Mouse (Mus musculus) lung, embryonic 14.5 days (tissue): ENCODE data around the gene Fam129b. TPM values are rescaled to one million over a fixed set of nuclear protein-coding genes. Genes with fewer than 3 reads are reported as not detected.
A peak's percentile ranks its signal among the peaks of the same experiment; 100 is the strongest.
"Not testable (repeated sequence)": the region's sequence is repeated elsewhere in the genome, so short reads cannot be mapped to it uniquely, and the experiment has no call there.

Source experiments
- ATAC-seq: fragments of 200-750 bp; cut with Nextera tagmentation; 2 replicates; pipeline ENCODE4 v1.8.0; 2017; ENCODE audit warnings: mild to moderate bottlenecking, moderate TSS enrichment, moderate library complexity; ENCODE audit not compliant: insufficient read depth
- DNase-seq: peaks from one replicate; pipeline ENCODE4 v3.0.0-alpha.2; 2015
- H3K27ac ChIP-seq: fragments of 300-500 bp; sonication (generic); 2 replicates; pipeline ENCODE4 v1.5.1; 2014; ENCODE audit warnings: low read depth, mild to moderate bottlenecking, moderate library complexity
- H3K27me3 ChIP-seq: fragments of 300-500 bp; sonication (generic); 2 replicates; pipeline ENCODE4 v1.6.1; 2014; ENCODE audit warnings: low read length, control low read depth; ENCODE audit not compliant: insufficient read depth
- H3K36me3 ChIP-seq: fragments of 300-500 bp; sonication (generic); 2 replicates; pipeline ENCODE4 v1.6.1; 2014; ENCODE audit warnings: control low read depth; ENCODE audit not compliant: insufficient read depth
- H3K4me1 ChIP-seq: fragments of 300-500 bp; sonication (generic); 2 replicates; pipeline ENCODE4 v1.6.1; 2014; ENCODE audit warnings: antibody characterized with exemption, control low read depth; ENCODE audit not compliant: insufficient read depth
- H3K4me2 ChIP-seq: fragments of 300-500 bp; sonication (generic); 2 replicates; pipeline ENCODE4 v1.6.1; 2014; ENCODE audit warnings: mild to moderate bottlenecking
- H3K4me3 ChIP-seq: fragments of 300-500 bp; sonication (generic); 2 replicates; pipeline ENCODE4 v1.5.1; 2014; ENCODE audit warnings: low read depth, low read length
- H3K9ac ChIP-seq: fragments of 300-500 bp; sonication (generic); 2 replicates; pipeline ENCODE4 v1.6.1; 2014
- H3K9me3 ChIP-seq: fragments of 300-500 bp; sonication (generic); 2 replicates; pipeline ENCODE4 v1.6.1; 2016; ENCODE audit warnings: low read depth, low read length, control low read depth
- CTCF ChIP-seq: IDR thresholded peaks from 2 replicates; pipeline ENCODE4 v1.5.1; 2016; ENCODE audit warnings: antibody characterized with exemption, low read depth
- WGBS: fragments of 180-500 bp; shearing (Covaris S2); extraction: QIAGEN DNeasy Blood & Tissue Kit; methylation state at CpG from one replicate; pipeline ENCODE4 v1.1.7; 2014; 5-methylcytosine and 5-hydroxymethylcytosine counted together
- polyA plus RNA-seq: library from polyadenylated mRNA; unstranded; fragments of >200 nt; fragmentation: Nextera tagmentation; extraction: Ambion mirVana; gene quantifications from 2 replicates; pipeline ENCODE4 v1.2.1, GENCODE M21; 2014

Gene Fam129b
- polyA plus RNA-seq, 1 experiment from 2014 or later = 46.5 TPM

DNA sequence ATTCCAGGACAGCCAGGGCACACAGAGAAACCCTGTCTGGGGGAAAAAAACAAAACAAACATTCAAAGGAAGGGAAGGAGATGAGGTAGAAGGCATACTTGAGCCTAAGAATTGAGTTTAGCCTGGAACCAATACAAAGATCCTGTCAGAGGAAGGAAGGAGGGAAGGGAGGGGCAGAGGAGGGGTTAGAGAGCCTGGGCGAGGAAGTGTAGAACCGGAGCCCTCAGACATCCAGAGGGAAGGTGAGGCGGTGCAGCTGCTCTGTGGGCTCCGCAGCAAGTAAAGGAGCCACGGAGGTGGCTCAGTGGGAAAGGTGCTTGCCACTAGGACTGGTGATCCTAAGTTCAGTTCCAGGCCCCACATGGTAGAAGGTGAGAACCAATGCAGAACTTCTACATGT, 34.8 kb upstream of the Fam129b start:
- DNase-seq (no peak), ATAC-seq (no peak)
- WGBS = 42% methylated on average over 5 of the region's 5 CpGs
- Histone ChIP-seq H3K4me3 (no peak overlapping the region), H3K4me2 (0 out of 2 replicates have a peak overlapping the region, but pooled peaks have one; percentile 7), H3K4me1 (no peaks in the 10 kb centered on the region), H3K27me3 (no peaks in the 10 kb centered on the region), H3K9ac (no peak overlapping the region), H3K27ac (no peak overlapping the region), H3K9me3 (no peaks in the 10 kb centered on the region), H3K36me3 (0 out of 2 replicates have a peak, but pooled peaks cover 4% of the 10 kb centered on the region)
- no peak for TF ChIP-seq CTCF

DNA sequence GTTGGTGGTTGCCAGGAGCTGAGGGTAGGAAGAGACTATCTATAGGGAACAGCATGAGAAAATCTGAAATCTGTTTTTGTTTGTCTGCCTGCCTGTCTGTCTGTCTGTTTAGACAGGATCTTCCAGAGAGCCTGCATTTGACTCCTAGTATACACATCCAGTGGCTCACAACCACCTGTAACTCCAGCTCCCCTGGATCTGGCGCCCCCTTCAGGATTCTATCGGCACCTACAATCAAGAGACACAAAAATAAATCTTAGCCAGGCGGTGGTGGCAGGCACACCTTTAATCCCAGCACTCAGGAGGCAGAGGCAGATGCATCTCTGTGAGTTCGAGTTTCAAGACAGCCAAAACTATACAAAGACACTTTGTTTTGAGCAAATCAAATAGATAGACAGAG, 33.4 kb upstream of the Fam129b start:
- 39% methylated on average over 4 of the region's 4 CpGs for WGBS
- Histone ChIP-seq H3K4me2 (no peak overlapping the region), H3K27ac (no peak overlapping the region), H3K4me3 (no peak overlapping the region), H3K4me1 (no peaks in the 10 kb centered on the region), H3K9ac (no peak overlapping the region), H3K27me3 (no peaks in the 10 kb centered on the region), H3K9me3 (no peaks in the 10 kb centered on the region), H3K36me3 (0 out of 2 replicates have a peak, but pooled peaks cover 4% of the 10 kb centered on the region)
- peak; percentile 56 for TF ChIP-seq CTCF
- ATAC-seq (no peak), DNase-seq (peak; percentile 24)

GRCm38 (mm10) chr2:32845572-32846100, 30.3 kb upstream of the Fam129b start:
- DNase-seq = no peak
- no peak overlapping the region for H3K27ac ChIP-seq
- H3K27me3 ChIP-seq = no peaks in the 10 kb centered on the region
- ATAC-seq = no peak
- WGBS = 3% methylated on average over 12 of the region's 12 CpGs
- H3K36me3 ChIP-seq = 0 out of 2 replicates have a peak, but pooled peaks cover 4% of the 10 kb centered on the region
- TF ChIP-seq CTCF = no peak
- H3K9ac ChIP-seq = peak overlapping the region; percentile 59
- no peaks in the 10 kb centered on the region for H3K9me3 ChIP-seq
- H3K4me2 ChIP-seq = peak overlapping the region; percentile 82
- no peaks in the 10 kb centered on the region for H3K4me1 ChIP-seq
- H3K4me3 ChIP-seq = peak overlapping the region; percentile 64

DNA sequence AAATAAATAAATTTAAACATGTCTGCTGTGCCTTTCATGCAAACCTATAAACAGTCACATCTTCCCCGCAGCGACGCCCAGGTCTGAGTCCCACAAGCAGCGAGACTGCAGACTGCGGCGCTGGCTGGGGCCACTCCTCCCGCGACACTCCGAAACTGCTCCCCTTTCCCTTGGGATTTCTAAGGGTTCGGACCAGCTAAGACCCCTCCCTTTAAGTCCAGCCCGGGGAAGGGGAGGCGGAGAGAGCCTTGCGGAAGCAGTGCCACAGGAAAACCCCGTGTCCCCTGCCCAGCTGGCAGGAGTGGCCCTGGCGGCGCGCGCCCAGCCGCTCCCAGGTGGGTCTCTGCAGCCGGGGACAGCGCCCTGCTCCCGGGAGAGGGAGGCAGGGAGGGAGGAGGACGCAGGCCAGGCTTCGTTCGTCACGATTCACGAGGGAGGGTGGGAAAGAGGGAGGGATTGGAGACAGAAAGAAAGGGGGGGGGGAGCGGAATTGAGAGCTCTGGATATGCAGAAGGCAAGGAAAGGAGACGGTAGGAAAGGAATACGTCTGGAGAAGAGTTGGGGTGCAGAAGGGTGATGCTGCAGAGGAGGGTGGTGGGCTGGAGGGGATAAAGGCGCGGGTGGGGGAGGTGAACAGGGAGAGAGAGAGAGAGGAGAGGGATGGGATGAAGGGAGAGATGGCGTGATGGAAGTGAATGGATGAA, 29.7 kb upstream of the Fam129b start:
- Histone ChIP-seq H3K4me1 (no peaks in the 10 kb centered on the region), H3K9me3 (no peaks in the 10 kb centered on the region), H3K4me2 (peak overlapping the region; percentile 82), H3K4me3 (peak overlapping the region; percentile 64), H3K9ac (peak overlapping the region; percentile 59), H3K27ac (peak overlapping the region; percentile 83), H3K27me3 (no peaks in the 10 kb centered on the region), H3K36me3 (0 out of 2 replicates have a peak, but pooled peaks cover 4% of the 10 kb centered on the region)
- no peak for TF ChIP-seq CTCF
- WGBS = under 1% methylated on average over 33 of the region's 33 CpGs
- ATAC-seq (peak; percentile 35), DNase-seq (peak; percentile 71)

- peak within 1 kb of the TSS; percentile 59 for H3K9ac ChIP-seq
- H3K4me2 ChIP-seq = peak within 1 kb of the TSS; percentile 82
- H3K4me1 ChIP-seq = no peaks in the 10 kb centered on the region
- 0 out of 2 replicates have a peak, but pooled peaks cover 4% of the 10 kb centered on the region for H3K27me3 ChIP-seq
- H3K9me3 ChIP-seq = no peaks in the 10 kb centered on the region
- DNase-seq (peak; percentile 96), ATAC-seq (peak; percentile 96)
- WGBS = under 1% methylated on average over 70 of the region's 78 CpGs
- no peak for TF ChIP-seq CTCF
- peak within 1 kb of the TSS; percentile 83 for H3K27ac ChIP-seq
- 0 out of 2 replicates have a peak, but pooled peaks cover 1% of the 10 kb centered on the region for H3K36me3 ChIP-seq
- peak within 1 kb of the TSS; percentile 64 for H3K4me3 ChIP-seq
These were observed 29.0 kb upstream of the Fam129b start, which contains the start of gene Stxbp1 for GRCm38 (mm10) chr2:32846805-32847467. Gene Stxbp1 (minus strand): TSS chr2:32847245.

DNA sequence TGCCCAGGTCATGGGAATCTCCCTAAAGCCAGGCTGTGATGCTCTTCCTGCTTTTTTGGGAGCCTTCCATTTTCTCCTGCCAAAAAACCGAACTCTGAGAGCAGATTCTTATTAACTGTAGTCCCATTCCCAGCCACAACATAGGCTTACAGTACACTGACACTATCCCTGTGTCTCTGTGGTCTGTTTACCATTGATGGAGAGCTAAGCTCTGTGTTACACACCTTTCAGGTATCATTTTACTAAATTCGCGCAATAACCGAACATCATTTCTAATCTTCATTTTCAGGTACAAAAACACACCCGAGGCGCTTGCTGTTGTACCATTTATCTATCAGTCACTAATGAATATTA, 28.5 kb upstream of the Fam129b start:
- Histone ChIP-seq H3K4me2 (peak overlapping the region; percentile 82), H3K9ac (no peak overlapping the region), H3K27ac (no peak overlapping the region), H3K4me3 (peak overlapping the region; percentile 64), H3K27me3 (peaks cover 9% of the 10 kb centered on the region; the same call in 1 of the 2 replicates), H3K9me3 (no peaks in the 10 kb centered on the region), H3K4me1 (no peaks in the 10 kb centered on the region), H3K36me3 (no peaks in the 10 kb centered on the region)
- no peak for TF ChIP-seq CTCF
- DNase-seq (no peak), ATAC-seq (no peak; the same call in 1 of the 2 replicates)
- WGBS = 45% methylated on average over 6 of the region's 6 CpGs

GRCm38 (mm10) chr2:32852156-32852555, 23.8 kb upstream of the Fam129b start:
- Histone ChIP-seq H3K9ac (no peak overlapping the region), H3K4me3 (no peak overlapping the region), H3K9me3 (no peaks in the 10 kb centered on the region), H3K27me3 (peaks cover 9% of the 10 kb centered on the region; the same call in 1 of the 2 replicates), H3K27ac (no peak overlapping the region), H3K4me2 (peak overlapping the region; percentile 27; the same call in 1 of the 2 replicates), H3K36me3 (no peaks in the 10 kb centered on the region), H3K4me1 (no peaks in the 10 kb centered on the region)
- TF ChIP-seq CTCF = peak; percentile 63
- peak; percentile 72 for DNase-seq
- ATAC-seq = no peak
- WGBS = 1% methylated on average over 20 of the region's 20 CpGs

DNA sequence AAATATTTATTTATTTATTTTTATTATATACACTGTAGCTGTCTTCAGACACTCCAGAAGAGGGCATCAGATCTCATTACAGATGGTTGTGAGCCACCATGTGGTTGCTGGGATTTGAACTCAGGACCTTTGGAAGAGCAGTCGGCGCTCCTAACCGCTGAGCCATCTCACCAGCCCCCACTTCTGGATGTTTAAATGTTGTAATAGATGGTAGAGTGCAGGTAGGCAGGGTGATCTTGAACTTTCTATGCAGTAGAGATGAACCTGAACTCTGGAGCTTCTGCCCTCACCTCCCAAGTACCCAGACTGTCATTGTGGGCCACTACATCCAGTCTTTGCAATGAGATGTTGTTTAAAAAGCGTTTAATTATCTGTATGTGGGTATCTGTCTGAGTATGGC, 22.2 kb upstream of the Fam129b start:
- not testable (repeated sequence) for H3K9ac ChIP-seq, H3K4me3 ChIP-seq, DNase-seq, H3K27me3 ChIP-seq, H3K4me1 ChIP-seq, H3K9me3 ChIP-seq, H3K36me3 ChIP-seq, H3K27ac ChIP-seq, H3K4me2 ChIP-seq, ATAC-seq
- WGBS = 67% methylated on average over 4 of the region's 4 CpGs
